Mouse (Mus musculus): Measurements from ENCODE around the gene Wnt9b.

DNA sequence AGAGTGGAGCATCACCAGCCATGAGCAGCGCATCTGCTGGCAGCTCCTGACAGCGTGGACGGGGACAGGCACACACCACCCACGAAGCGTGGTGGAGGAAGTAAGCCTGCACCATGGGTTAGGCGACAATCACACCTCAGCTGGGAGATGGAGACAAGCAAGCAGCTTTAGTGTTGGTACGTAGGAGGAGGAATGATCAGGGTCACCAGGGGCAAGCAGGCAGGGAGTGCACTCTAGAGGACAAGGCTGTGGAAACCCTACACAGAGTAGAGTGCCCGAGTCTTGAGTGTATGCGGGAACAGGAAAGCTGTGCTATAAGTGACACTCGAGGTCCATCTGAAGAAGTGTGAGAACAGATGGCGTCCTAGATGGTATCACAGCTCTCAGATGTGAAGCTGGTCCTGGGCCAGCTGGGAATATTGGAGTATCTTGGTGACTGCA lies 25.3 kb downstream of the Wnt9b start:
- no peak for TF ChIP-seq POLR2A (IDR thresholded peaks at IDR 0.05; ENCODE audit: borderline replicate concordance, low read depth, low read length)
- TF ChIP-seq CTCF (IDR thresholded peaks at IDR 0.05; ENCODE audit: low read depth, low read length) = no peak

Data from bone marrow macrophage, adult 2 months (primary cell).